Mouse (Mus musculus): ENCODE data around the gene Begain. TPM values are rescaled to one million over a fixed set of nuclear protein-coding genes. Genes with fewer than 3 reads are reported as not detected.

The Begain gene
- 11.5 and 13.6 TPM in 2 replicates for polyA plus RNA-seq (2016; fragmentation: Nextera tagmentation; extraction: Ambion mirVana)

- 1% methylated on average over 38 of the region's 48 CpGs for WGBS
- H3K9ac ChIP-seq (replicated peaks), result peak within 1 kb of the TSS; percentile 64
- ATAC-seq (ENCODE audit: low FRiP score, low read depth), result peak; percentile 44; the same call in 1 of the 2 replicates
- peaks cover 42% of the 10 kb centered on the region for H3K27me3 ChIP-seq
- no peak within 1 kb of the TSS for H3K27ac ChIP-seq (replicated peaks)
- H3K9me3 ChIP-seq, result no peaks in the 10 kb centered on the region
- H3K36me3 ChIP-seq, result no peaks in the 10 kb centered on the region
- H3K4me2 ChIP-seq (replicated peaks), result peak within 1 kb of the TSS; percentile 65
- H3K4me1 ChIP-seq, result peaks cover 14% of the 10 kb centered on the region
- peak within 1 kb of the TSS; percentile 52 for H3K4me3 ChIP-seq
Observed at GRCm38 (mm10) chr12:109068167-109068653, at the start of gene Begain. TSS of gene Begain (minus strand) at chr12:109068217.

- H3K9me3 ChIP-seq, result no peaks in the 10 kb centered on the region
- ATAC-seq (ENCODE audit: low FRiP score, low read depth), result no peak
- no peak overlapping the region for H3K27ac ChIP-seq (replicated peaks)
- no peak overlapping the region for H3K4me2 ChIP-seq (replicated peaks)
- H3K27me3 ChIP-seq, result no peaks in the 10 kb centered on the region
- 62% methylated on average over 8 of the region's 8 CpGs for WGBS
- no peaks in the 10 kb centered on the region for H3K36me3 ChIP-seq
- no peak overlapping the region for H3K4me3 ChIP-seq
- peaks cover 15% of the 10 kb centered on the region; the same call in 1 of the 2 replicates for H3K4me1 ChIP-seq
- H3K9ac ChIP-seq (replicated peaks), result no peak overlapping the region
Observed at GRCm38 (mm10) chr12:109115707-109116106, 47.7 kb upstream of the Begain start.

GRCm38 (mm10) chr12:109115161-109115560 lies 47.1 kb upstream of the Begain start:
- Histone ChIP-seq H3K9ac (replicated peaks) (no peak overlapping the region), H3K4me2 (replicated peaks) (no peak overlapping the region), H3K36me3 (no peaks in the 10 kb centered on the region), H3K4me1 (peaks cover 15% of the 10 kb centered on the region; the same call in 1 of the 2 replicates), H3K27ac (replicated peaks) (no peak overlapping the region), H3K27me3 (no peaks in the 10 kb centered on the region), H3K4me3 (no peak overlapping the region), H3K9me3 (no peaks in the 10 kb centered on the region)
- no peak for ATAC-seq (ENCODE audit: low FRiP score, low read depth)
- 82% methylated on average over 10 of the region's 10 CpGs for WGBS

- WGBS, result 63% methylated on average over 10 of the region's 10 CpGs
- ATAC-seq (ENCODE audit: low FRiP score, low read depth), result no peak
- no peak overlapping the region for H3K4me2 ChIP-seq (replicated peaks)
- H3K36me3 ChIP-seq, result no peaks in the 10 kb centered on the region
- H3K9ac ChIP-seq (replicated peaks), result no peak overlapping the region
- peaks cover 15% of the 10 kb centered on the region; the same call in 1 of the 2 replicates for H3K4me1 ChIP-seq
- H3K27ac ChIP-seq (replicated peaks), result no peak overlapping the region
- no peak overlapping the region for H3K4me3 ChIP-seq
- no peaks in the 10 kb centered on the region for H3K9me3 ChIP-seq
- H3K27me3 ChIP-seq, result no peaks in the 10 kb centered on the region
Observed at GRCm38 (mm10) chr12:109112996-109113592, 45.1 kb upstream of the Begain start.

- Histone ChIP-seq H3K4me3 (no peak overlapping the region), H3K4me1 (peaks cover 15% of the 10 kb centered on the region; the same call in 1 of the 2 replicates), H3K27ac (replicated peaks) (no peak overlapping the region), H3K27me3 (no peaks in the 10 kb centered on the region), H3K9ac (replicated peaks) (no peak overlapping the region), H3K9me3 (no peaks in the 10 kb centered on the region), H3K4me2 (replicated peaks) (no peak overlapping the region), H3K36me3 (no peaks in the 10 kb centered on the region)
- WGBS, result 65% methylated on average over 9 of the region's 9 CpGs
- ATAC-seq (ENCODE audit: low FRiP score, low read depth), result no peak
Observed at GRCm38 (mm10) chr12:109112354-109112995, 44.5 kb upstream of the Begain start.

- Histone ChIP-seq H3K4me3 (no peak overlapping the region), H3K4me2 (replicated peaks) (no peak overlapping the region), H3K4me1 (peaks cover 15% of the 10 kb centered on the region; the same call in 1 of the 2 replicates), H3K27ac (replicated peaks) (no peak overlapping the region), H3K9ac (replicated peaks) (no peak overlapping the region), H3K27me3 (no peaks in the 10 kb centered on the region), H3K36me3 (no peaks in the 10 kb centered on the region), H3K9me3 (no peaks in the 10 kb centered on the region)
- 87% methylated on average over 13 of the region's 13 CpGs for WGBS
- ATAC-seq (ENCODE audit: low FRiP score, low read depth), result no peak
Observed at GRCm38 (mm10) chr12:109108911-109109310, 40.9 kb upstream of the Begain start.

- Histone ChIP-seq H3K4me2 (replicated peaks) (no peak overlapping the region), H3K9ac (replicated peaks) (no peak overlapping the region), H3K4me3 (no peak overlapping the region), H3K27ac (replicated peaks) (no peak overlapping the region), H3K36me3 (no peaks in the 10 kb centered on the region), H3K27me3 (no peaks in the 10 kb centered on the region), H3K4me1 (no peaks in the 10 kb centered on the region), H3K9me3 (no peaks in the 10 kb centered on the region)
- WGBS, result 88% methylated on average over 7 of the region's 7 CpGs
- no peak for ATAC-seq (ENCODE audit: low FRiP score, low read depth)
Observed at GRCm38 (mm10) chr12:109100381-109100780, 32.4 kb upstream of the Begain start.

- H3K27me3 ChIP-seq, result no peaks in the 10 kb centered on the region
- 72% methylated on average over 13 of the region's 13 CpGs for WGBS
- H3K9ac ChIP-seq (replicated peaks), result no peak overlapping the region
- no peak overlapping the region for H3K27ac ChIP-seq (replicated peaks)
- H3K4me2 ChIP-seq (replicated peaks), result no peak overlapping the region
- H3K9me3 ChIP-seq, result no peaks in the 10 kb centered on the region
- ATAC-seq (ENCODE audit: low FRiP score, low read depth), result no peak
- no peaks in the 10 kb centered on the region for H3K36me3 ChIP-seq
- no peak overlapping the region for H3K4me3 ChIP-seq
- peaks cover 2% of the 10 kb centered on the region; the same call in 1 of the 2 replicates for H3K4me1 ChIP-seq
Observed at GRCm38 (mm10) chr12:109090456-109091130, 22.6 kb upstream of the Begain start.

GRCm38 (mm10) chr12:109090041-109090440 lies 22.0 kb upstream of the Begain start:
- H3K4me2 ChIP-seq (replicated peaks), result no peak overlapping the region
- WGBS, result 82% methylated on average over 14 of the region's 14 CpGs
- no peaks in the 10 kb centered on the region for H3K27me3 ChIP-seq
- H3K4me3 ChIP-seq, result no peak overlapping the region
- H3K36me3 ChIP-seq, result no peaks in the 10 kb centered on the region
- no peak overlapping the region for H3K27ac ChIP-seq (replicated peaks)
- no peaks in the 10 kb centered on the region for H3K9me3 ChIP-seq
- no peak overlapping the region for H3K9ac ChIP-seq (replicated peaks)
- H3K4me1 ChIP-seq, result peaks cover 8% of the 10 kb centered on the region; the same call in 1 of the 2 replicates
- ATAC-seq (ENCODE audit: low FRiP score, low read depth), result no peak

- Histone ChIP-seq H3K9me3 (no peaks in the 10 kb centered on the region), H3K27me3 (no peaks in the 10 kb centered on the region), H3K4me3 (no peak overlapping the region), H3K36me3 (no peaks in the 10 kb centered on the region), H3K4me1 (peaks cover 10% of the 10 kb centered on the region; the same call in 1 of the 2 replicates), H3K4me2 (replicated peaks) (no peak overlapping the region), H3K9ac (replicated peaks) (no peak overlapping the region), H3K27ac (replicated peaks) (no peak overlapping the region)
- no peak for ATAC-seq (ENCODE audit: low FRiP score, low read depth)
- WGBS, result 93% methylated on average over 2 of the region's 2 CpGs
Observed at GRCm38 (mm10) chr12:109086111-109086510, 18.1 kb upstream of the Begain start.

GRCm38 (mm10) chr12:109085674-109086073 lies 17.7 kb upstream of the Begain start:
- no peak overlapping the region for H3K27ac ChIP-seq (replicated peaks)
- H3K9me3 ChIP-seq, result no peaks in the 10 kb centered on the region
- H3K9ac ChIP-seq (replicated peaks), result no peak overlapping the region
- H3K27me3 ChIP-seq, result no peaks in the 10 kb centered on the region
- 80% methylated on average over 8 of the region's 8 CpGs for WGBS
- ATAC-seq (ENCODE audit: low FRiP score, low read depth), result peak; percentile 44; the same call in 1 of the 2 replicates
- no peak overlapping the region for H3K4me2 ChIP-seq (replicated peaks)
- peaks cover 10% of the 10 kb centered on the region; the same call in 1 of the 2 replicates for H3K4me1 ChIP-seq
- no peak overlapping the region for H3K4me3 ChIP-seq
- H3K36me3 ChIP-seq, result no peaks in the 10 kb centered on the region

- Histone ChIP-seq H3K4me3 (no peak overlapping the region), H3K27ac (replicated peaks) (no peak overlapping the region), H3K9me3 (no peaks in the 10 kb centered on the region), H3K36me3 (no peaks in the 10 kb centered on the region), H3K4me2 (replicated peaks) (no peak overlapping the region), H3K27me3 (no peaks in the 10 kb centered on the region), H3K4me1 (peaks cover 10% of the 10 kb centered on the region; the same call in 1 of the 2 replicates), H3K9ac (replicated peaks) (no peak overlapping the region)
- ATAC-seq (ENCODE audit: low FRiP score, low read depth), result no peak
- WGBS, result 82% methylated on average over 5 of the region's 5 CpGs
Observed at GRCm38 (mm10) chr12:109085046-109085445, 17.0 kb upstream of the Begain start.
